Mouse (Mus musculus) midbrain, embryonic 14.5 days (tissue): Measurements from ENCODE around the gene Zfp961. TPM values are rescaled to one million over a fixed set of nuclear protein-coding genes. Genes with fewer than 3 reads are reported as not detected.

Experiments
- polyA plus RNA-seq: library from polyadenylated mRNA; unstranded; fragments of >200 nt; fragmentation: Nextera tagmentation; extraction: Ambion mirVana; gene quantifications from 2 replicates; pipeline ENCODE4 v1.2.1, GENCODE M21; 2014

Gene Zfp961
- polyA plus RNA-seq, 1 experiment from 2014 or later, result 23.3 TPM

Other genes with a start within 250 kb of the Zfp961 start
- gene B3gnt3, start 249.2 kb upstream of the Zfp961 start, polyA plus RNA-seq, result 0.11 and 0.20 TPM in 2 replicates
- 66.5 and 74.6 TPM in 2 replicates for gene Fcho1, start 225.3 kb upstream of the Zfp961 start, polyA plus RNA-seq
- 9.8 and 12.6 TPM in 2 replicates for gene Zfp709, start 69.0 kb upstream of the Zfp961 start, polyA plus RNA-seq
- 18.8 and 19.4 TPM in 2 replicates for gene Zfp882, start 42.4 kb upstream of the Zfp961 start, polyA plus RNA-seq
- gene Zfp617, start 42.4 kb upstream of the Zfp961 start, polyA plus RNA-seq, result 36.9 and 42.3 TPM in 2 replicates
- gene Cyp4f18, start 58.6 kb downstream of the Zfp961 start, polyA plus RNA-seq, result 0.55 and 0.97 TPM in 2 replicates
- not detected in 2 replicates for gene Olfr372, start 90.2 kb downstream of the Zfp961 start, polyA plus RNA-seq
- not detected in 2 replicates for gene Olfr373, start 132.1 kb downstream of the Zfp961 start, polyA plus RNA-seq
- gene Olfr374, start 156.0 kb downstream of the Zfp961 start, polyA plus RNA-seq, result not detected in 2 replicates
- 123 and 197 TPM in 2 replicates for gene Tpm4, start 183.9 kb downstream of the Zfp961 start, polyA plus RNA-seq
- gene Rab8a, start 210.2 kb downstream of the Zfp961 start, polyA plus RNA-seq, result 64.8 and 69.9 TPM in 2 replicates
- gene Hsh2d, start 238.6 kb downstream of the Zfp961 start, polyA plus RNA-seq, result not detected in 2 replicates